Mouse (Mus musculus): ENCODE data around the gene Tacr2.
A peak's percentile ranks its signal among the peaks of the same experiment; 100 is the strongest.

Tacr2 gene

GRCm38 (mm10) chr10:62300006-62300827 is 48.0 kb downstream of the Tacr2 start:
- peak; percentile 12 for DNase-seq (ENCODE audit: low spot score)

GRCm38 (mm10) chr10:62305090-62305489 is 52.9 kb downstream of the Tacr2 start:
- no peak for DNase-seq (ENCODE audit: low spot score)

- DNase-seq (ENCODE audit: low spot score): no peak
Measured at GRCm38 (mm10) chr10:62306483-62306882, 54.2 kb downstream of the Tacr2 start.

GRCm38 (mm10) chr10:62308896-62309491 is 56.8 kb downstream of the Tacr2 start:
- DNase-seq (ENCODE audit: low spot score): no peak

- no peak for DNase-seq (ENCODE audit: low spot score)
Measured at GRCm38 (mm10) chr10:62309593-62309992, 57.4 kb downstream of the Tacr2 start.

GRCm38 (mm10) chr10:62310259-62311039 is 58.2 kb downstream of the Tacr2 start:
- DNase-seq (ENCODE audit: low spot score): no peak

GRCm38 (mm10) chr10:62311464-62311863 is 59.2 kb downstream of the Tacr2 start:
- DNase-seq (ENCODE audit: low spot score): peak; percentile 33

GRCm38 (mm10) chr10:62313140-62313539 is 60.9 kb downstream of the Tacr2 start:
- no peak for DNase-seq (ENCODE audit: low spot score)

GRCm38 (mm10) chr10:62313885-62314424 is 61.7 kb downstream of the Tacr2 start:
- DNase-seq (ENCODE audit: low spot score): no peak

Data from ovary, adult 18-20 months (tissue).